Mouse (Mus musculus) neural tube, embryonic 14.5 days (tissue): ENCODE measurements around the gene Fads2. TPM values are rescaled to one million over a fixed set of nuclear protein-coding genes. Genes with fewer than 3 reads are reported as not detected.
A peak's percentile ranks its signal among the peaks of the same experiment; 100 is the strongest.
"Not testable (repeated sequence)": the region's sequence is repeated elsewhere in the genome, so short reads cannot be mapped to it uniquely, and the experiment has no call there.

Experiments
- ATAC-seq: fragments of 200-750 bp; cut with Nextera tagmentation; 2 replicates; pipeline ENCODE4 v1.8.0; 2017; ENCODE audit warnings: low read depth, mild to moderate bottlenecking, moderate TSS enrichment, moderate library complexity
- H3K27ac ChIP-seq: fragments of 300-500 bp; sonication (generic); 2 replicates; pipeline ENCODE4 v1.5.1; 2014; ENCODE audit warnings: low read depth, mild to moderate bottlenecking, control low read depth, low read length, moderate library complexity, mixed read lengths
- H3K27me3 ChIP-seq: fragments of 300-500 bp; sonication (generic); 2 replicates; pipeline ENCODE4 v1.6.1; 2014; ENCODE audit warnings: low read length; ENCODE audit not compliant: control insufficient read depth, insufficient read depth
- H3K36me3 ChIP-seq: fragments of 300-500 bp; sonication (generic); 2 replicates; pipeline ENCODE4 v1.6.1; 2014; ENCODE audit warnings: low read length, mixed read lengths; ENCODE audit not compliant: control insufficient read depth, insufficient read depth
- H3K4me1 ChIP-seq: fragments of 300-500 bp; sonication (generic); 2 replicates; pipeline ENCODE4 v1.6.1; 2014; ENCODE audit warnings: low read length; ENCODE audit not compliant: control insufficient read depth, insufficient read depth
- H3K4me2 ChIP-seq: fragments of 300-500 bp; sonication (generic); 2 replicates; pipeline ENCODE4 v1.6.1; 2014; ENCODE audit warnings: mild to moderate bottlenecking, low read depth, low read length, control low read depth
- H3K4me3 ChIP-seq: fragments of 300-500 bp; sonication (generic); 2 replicates; pipeline ENCODE4 v1.5.1; 2014; ENCODE audit warnings: low read depth, low read length, control low read depth, mixed read lengths
- H3K9ac ChIP-seq: fragments of 300-500 bp; sonication (generic); replicated peaks from 2 replicates; pipeline ENCODE4 v1.6.1; 2014; ENCODE audit warnings: low read depth, mild to moderate bottlenecking, control low read depth, low read length, mixed read lengths
- H3K9me3 ChIP-seq: fragments of 300-500 bp; sonication (generic); 2 replicates; pipeline ENCODE4 v1.6.1; 2016; ENCODE audit warnings: low read length; ENCODE audit not compliant: control insufficient read depth
- WGBS: fragments of 180-500 bp; shearing (Covaris S2); extraction: QIAGEN DNeasy Blood & Tissue Kit; methylation state at CpG from one replicate; pipeline ENCODE4 v1.1.7; 2014; 5-methylcytosine and 5-hydroxymethylcytosine counted together
- polyA plus RNA-seq: library from polyadenylated mRNA; unstranded; fragments of >200 nt; fragmentation: Nextera tagmentation; extraction: Ambion mirVana; gene quantifications from 2 replicates; pipeline ENCODE4 v1.2.1, GENCODE M21; 2014

Fads2 gene
- 48.5 and 55.3 TPM in 2 replicates for polyA plus RNA-seq

DNA sequence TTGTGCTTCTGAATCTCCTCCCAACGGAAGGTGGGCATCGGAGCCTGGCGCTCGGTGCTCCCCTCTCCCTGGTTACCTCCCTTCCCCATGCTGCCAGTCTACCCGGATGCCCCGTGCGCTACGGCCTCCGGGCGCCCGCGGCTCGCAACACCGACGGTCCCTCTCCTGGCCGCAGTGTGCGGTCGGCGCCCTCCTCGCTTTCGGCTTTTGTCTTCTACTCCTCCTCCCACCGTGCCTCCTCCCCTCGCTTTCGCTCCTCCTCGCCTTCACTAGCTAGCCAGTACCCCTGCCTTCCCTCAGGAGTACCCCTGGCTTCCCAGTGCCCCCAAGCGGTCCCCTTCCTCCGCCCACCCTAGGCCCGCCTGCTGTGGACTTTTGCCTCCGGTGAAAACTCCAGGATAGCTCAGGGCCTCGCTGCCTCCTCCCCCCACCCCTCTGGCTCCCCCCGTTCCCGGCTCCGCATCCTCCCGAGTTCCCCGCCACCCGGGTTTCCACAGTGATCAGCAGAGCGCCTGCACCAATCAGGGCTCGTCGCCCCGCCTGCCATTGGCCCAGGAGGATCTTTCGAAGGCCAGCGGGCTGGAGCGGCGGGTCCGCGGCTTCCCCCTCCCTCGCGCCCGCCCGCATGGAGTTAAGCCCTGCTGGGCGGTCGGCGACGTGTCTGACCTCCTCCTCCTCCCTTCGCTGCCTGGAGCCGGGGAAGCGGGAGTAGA, at the start of gene Fads2:
TSS of gene Fads2 (minus strand) at position 406 of the 713 bp plus-strand sequence.
- ATAC-seq, result peak; percentile 96
- peaks cover 41% of the 10 kb centered on the region for H3K4me1 ChIP-seq
- peak within 1 kb of the TSS; percentile 95 for H3K27ac ChIP-seq
- H3K36me3 ChIP-seq, result no peaks in the 10 kb centered on the region
- no peaks in the 10 kb centered on the region for H3K9me3 ChIP-seq
- H3K27me3 ChIP-seq, result no peaks in the 10 kb centered on the region
- H3K9ac ChIP-seq, result peak within 1 kb of the TSS; percentile 71
- peak within 1 kb of the TSS; percentile 91 for H3K4me2 ChIP-seq
- under 1% methylated on average over 53 of the region's 57 CpGs for WGBS
- peak within 1 kb of the TSS; percentile 82 for H3K4me3 ChIP-seq

- H3K9ac ChIP-seq, result no peak overlapping the region
- no peaks in the 10 kb centered on the region for H3K27me3 ChIP-seq
- no peaks in the 10 kb centered on the region for H3K4me1 ChIP-seq
- H3K4me2 ChIP-seq, result no peak overlapping the region
- H3K36me3 ChIP-seq, result no peaks in the 10 kb centered on the region
- 83% methylated on average over 3 of the region's 3 CpGs for WGBS
- H3K9me3 ChIP-seq, result no peaks in the 10 kb centered on the region
- ATAC-seq, result no peak
- no peak overlapping the region for H3K4me3 ChIP-seq
- H3K27ac ChIP-seq, result no peak overlapping the region
Measured at GRCm38 (mm10) chr19:10149189-10149588, 47.6 kb upstream of the Fads2 start.

DNA sequence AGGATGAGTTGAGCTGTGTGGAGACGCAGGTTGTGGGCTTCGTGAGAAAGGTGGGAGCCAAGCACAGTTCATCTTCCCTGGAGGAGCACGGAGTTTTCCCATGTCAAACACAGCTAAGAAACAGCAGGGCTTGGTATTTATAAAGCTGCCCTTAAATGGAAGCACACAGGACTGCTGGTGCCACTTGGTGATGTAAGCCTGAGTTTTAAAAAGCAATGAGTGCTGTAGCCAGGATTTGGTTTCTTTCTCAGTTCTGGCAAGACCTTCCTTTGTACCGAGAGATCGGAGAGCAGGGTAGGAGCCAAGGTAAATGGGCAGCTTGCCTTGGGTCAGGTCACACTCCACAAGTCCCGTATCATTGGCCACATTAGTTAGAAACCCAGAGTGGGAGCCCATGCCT, 47.0 kb upstream of the Fads2 start:
- H3K27ac ChIP-seq, result no peak overlapping the region
- H3K36me3 ChIP-seq, result no peaks in the 10 kb centered on the region
- no peaks in the 10 kb centered on the region for H3K4me1 ChIP-seq
- H3K27me3 ChIP-seq, result no peaks in the 10 kb centered on the region
- H3K9ac ChIP-seq, result no peak overlapping the region
- no peak overlapping the region for H3K4me2 ChIP-seq
- no peak for ATAC-seq
- H3K4me3 ChIP-seq, result no peak overlapping the region
- 86% methylated on average over 6 of the region's 6 CpGs for WGBS
- H3K9me3 ChIP-seq, result no peaks in the 10 kb centered on the region

GRCm38 (mm10) chr19:10144464-10144863, 42.9 kb upstream of the Fads2 start:
- no peak overlapping the region for H3K4me3 ChIP-seq
- no peaks in the 10 kb centered on the region for H3K4me1 ChIP-seq
- WGBS, result 77% methylated on average over 4 of the region's 4 CpGs
- H3K4me2 ChIP-seq, result no peak overlapping the region
- no peaks in the 10 kb centered on the region for H3K27me3 ChIP-seq
- H3K9ac ChIP-seq, result no peak overlapping the region
- H3K27ac ChIP-seq, result no peak overlapping the region
- no peak for ATAC-seq
- H3K36me3 ChIP-seq, result no peaks in the 10 kb centered on the region
- H3K9me3 ChIP-seq, result no peaks in the 10 kb centered on the region

GRCm38 (mm10) chr19:10143667-10144066, 42.1 kb upstream of the Fads2 start:
- no peak for ATAC-seq

DNA sequence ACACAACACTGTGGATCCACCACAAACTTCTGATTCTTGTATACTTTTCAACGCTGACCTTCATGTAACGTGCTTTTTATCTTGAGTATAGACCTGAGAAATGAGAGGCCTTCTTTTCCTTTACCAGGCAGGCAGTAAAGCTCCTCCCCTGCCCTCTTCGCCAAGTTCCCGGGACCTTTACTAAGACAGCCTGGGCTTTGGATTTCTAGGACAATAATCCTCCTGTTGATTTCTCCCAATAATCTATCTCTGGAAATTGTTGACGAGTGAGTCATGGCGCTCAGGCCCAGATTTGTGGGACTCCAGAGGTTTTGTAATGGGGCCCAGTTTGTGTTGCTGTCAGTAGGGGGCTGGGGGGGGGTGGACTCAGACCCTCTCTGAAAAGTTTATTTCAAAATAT, 38.2 kb upstream of the Fads2 start:
- Histone ChIP-seq H3K9ac (no peak overlapping the region), H3K4me3 (no peak overlapping the region), H3K27me3 (no peaks in the 10 kb centered on the region), H3K9me3 (no peaks in the 10 kb centered on the region), H3K36me3 (no peaks in the 10 kb centered on the region), H3K4me1 (no peaks in the 10 kb centered on the region), H3K4me2 (no peak overlapping the region), H3K27ac (no peak overlapping the region)
- 84% methylated on average over 6 of the region's 6 CpGs for WGBS
- ATAC-seq, result no peak

More at GRCm38 (mm10) chr19:10143667-10144066, 42.1 kb upstream of the Fads2 start:
- no peaks in the 10 kb centered on the region for H3K36me3 ChIP-seq
- 14% methylated on average over 2 of the region's 2 CpGs for WGBS
- H3K9ac ChIP-seq, result no peak overlapping the region
- H3K4me1 ChIP-seq, result no peaks in the 10 kb centered on the region
- H3K4me3 ChIP-seq, result no peak overlapping the region
- H3K4me2 ChIP-seq, result no peak overlapping the region
- no peaks in the 10 kb centered on the region for H3K27me3 ChIP-seq
- no peaks in the 10 kb centered on the region for H3K9me3 ChIP-seq
- H3K27ac ChIP-seq, result no peak overlapping the region

GRCm38 (mm10) chr19:10137423-10137822, 35.9 kb upstream of the Fads2 start:
- WGBS, result 88% methylated on average over 5 of the region's 5 CpGs
- H3K4me3 ChIP-seq, result no peak overlapping the region
- no peaks in the 10 kb centered on the region for H3K9me3 ChIP-seq
- no peak for ATAC-seq
- no peaks in the 10 kb centered on the region for H3K4me1 ChIP-seq
- H3K9ac ChIP-seq, result no peak overlapping the region
- no peaks in the 10 kb centered on the region for H3K36me3 ChIP-seq
- no peak overlapping the region for H3K27ac ChIP-seq
- no peak overlapping the region for H3K4me2 ChIP-seq
- no peaks in the 10 kb centered on the region for H3K27me3 ChIP-seq

DNA sequence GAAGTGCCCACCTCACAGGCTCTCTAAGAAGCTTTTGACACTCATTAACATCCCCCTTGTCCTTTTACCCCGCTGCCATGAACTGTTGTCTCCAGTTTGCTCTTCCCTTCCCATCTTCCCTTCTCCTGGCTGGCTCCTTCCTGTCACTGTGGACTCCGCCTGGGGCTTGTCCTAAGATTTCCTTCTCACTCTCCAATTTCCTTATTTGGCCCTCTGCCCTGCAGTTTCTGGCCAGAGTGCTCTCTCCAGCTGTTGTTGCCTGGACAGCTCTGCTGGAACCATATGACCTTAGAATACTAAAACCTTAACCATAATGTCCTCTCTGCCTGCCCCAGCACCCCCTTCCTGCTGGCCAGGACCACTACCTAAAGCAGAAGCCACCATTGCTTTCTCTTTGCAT, 33.1 kb upstream of the Fads2 start:
- Histone ChIP-seq H3K9ac (no peak overlapping the region), H3K27me3 (no peaks in the 10 kb centered on the region), H3K4me1 (no peaks in the 10 kb centered on the region), H3K36me3 (no peaks in the 10 kb centered on the region), H3K4me3 (no peak overlapping the region), H3K27ac (no peak overlapping the region), H3K9me3 (no peaks in the 10 kb centered on the region), H3K4me2 (no peak overlapping the region)
- WGBS, result 70% methylated on average over 2 of the region's 2 CpGs
- no peak for ATAC-seq

DNA sequence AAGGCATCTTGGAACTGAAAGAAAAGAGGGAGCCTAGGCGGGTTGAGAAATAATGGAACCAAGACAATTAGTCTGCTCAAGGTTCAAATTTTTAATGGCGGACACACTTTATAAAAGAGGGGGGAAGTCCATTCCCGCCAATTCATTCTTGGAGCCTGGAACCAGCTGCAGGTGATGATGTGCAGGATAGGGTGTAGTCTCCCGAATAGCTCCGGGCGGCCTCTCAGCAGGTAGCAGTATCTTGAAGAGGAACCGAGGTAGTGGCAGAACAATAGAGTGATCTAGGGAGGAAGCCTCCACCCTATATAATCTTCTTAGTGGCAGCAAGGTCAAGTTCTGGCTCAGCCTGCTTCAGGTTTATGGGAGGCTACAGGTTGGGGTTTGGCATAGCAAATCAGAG, 28.0 kb upstream of the Fads2 start:
- H3K9me3 ChIP-seq, H3K4me1 ChIP-seq, H3K27me3 ChIP-seq, ATAC-seq, H3K27ac ChIP-seq, H3K4me3 ChIP-seq, H3K36me3 ChIP-seq, H3K4me2 ChIP-seq, H3K9ac ChIP-seq: not testable (repeated sequence)
- 80% methylated on average over 7 of the region's 7 CpGs for WGBS
